Mouse (Mus musculus) CH12.LX (cell line): Measurements from ENCODE around the gene Hsd11b2. TPM values are rescaled to one million over a fixed set of nuclear protein-coding genes. Genes with fewer than 3 reads are reported as not detected.

Experiments used
- DNase-seq: peaks from one replicate; pipeline ENCODE4 v3.0.0-alpha.2; 2013; ENCODE audit errors: extremely low read depth
- H3K27ac ChIP-seq: 2 replicates; pipeline ENCODE4 v1.5.1; 2012; ENCODE audit warnings: low read depth, mild to moderate bottlenecking, control low read depth, moderate library complexity; ENCODE audit not compliant: insufficient read depth
- H3K27me3 ChIP-seq: replicated peaks from 2 replicates; pipeline ENCODE3; 2012; ENCODE audit warnings: inconsistent platforms
- H3K36me3 ChIP-seq, 2 experiments: replicated peaks in 1 of 2; 2 replicates each; pipeline versions ENCODE3 to v1.6.1; 2012; ENCODE audit warnings: inconsistent platforms in 1 of 2, low read length in 1 of 2, mild to moderate bottlenecking in 1 of 2, mixed read lengths in 1 of 2, moderate library complexity in 1 of 2; ENCODE audit not compliant: control insufficient read depth in 1 of 2, insufficient read depth in 1 of 2
- H3K4me1 ChIP-seq, 2 experiments: 2 replicates each; pipeline ENCODE4 v1.6.1; 2012; ENCODE audit warnings: inconsistent platforms in 1 of 2, moderate library complexity in 1 of 2; ENCODE audit not compliant: insufficient read depth in 2 of 2, control insufficient read depth in 1 of 2
- H3K4me2 ChIP-seq: 2 replicates; pipeline ENCODE4 v1.6.1; 2012; ENCODE audit warnings: low read depth, mild to moderate bottlenecking, control low read depth; ENCODE audit not compliant: poor library complexity, insufficient read depth, severe bottlenecking
- H3K4me3 ChIP-seq, 3 experiments: fragments of 150-350 bp in 1 of 3; sonication (generic) in 1 of 3; replicated peaks in 1 of 3; 2 replicates each; pipeline versions ENCODE3 to v1.5.1; 2011 to 2012; ENCODE audit warnings: low read depth in 2 of 3, low read length in 2 of 3, mild to moderate bottlenecking in 2 of 3, moderate library complexity in 2 of 3, control low read depth in 1 of 3, improper control_type of control experiment in 1 of 3, inconsistent platforms in 1 of 3, mixed read lengths in 1 of 3; ENCODE audit not compliant: poor library complexity in 1 of 3
- H3K79me2 ChIP-seq: replicated peaks from 2 replicates; pipeline ENCODE4 v1.6.1; 2012; ENCODE audit warnings: mild to moderate bottlenecking, moderate library complexity; ENCODE audit not compliant: control insufficient read depth, poor library complexity, insufficient read depth, severe bottlenecking; ENCODE audit errors: extremely low read depth
- H3K9ac ChIP-seq: 2 replicates; pipeline ENCODE4 v1.6.1; 2012; ENCODE audit warnings: low read depth, mild to moderate bottlenecking, control low read depth, moderate library complexity; ENCODE audit not compliant: insufficient read depth
- H3K9me3 ChIP-seq: replicated peaks from 2 replicates; pipeline ENCODE3; 2012; ENCODE audit warnings: low read length, inconsistent platforms, mixed read lengths
- CHD1 ChIP-seq: IDR thresholded peaks from 2 replicates; pipeline ENCODE4 v1.6.1; 2012; ENCODE audit warnings: low read depth, low read length, improper control_type of control experiment, inconsistent platforms
- CHD2 ChIP-seq: IDR thresholded peaks from 2 replicates; pipeline ENCODE4 v1.6.1; 2011; ENCODE audit warnings: low read length, improper control_type of control experiment
- CTCF ChIP-seq, 2 experiments: IDR thresholded peaks in 1 of 2; conservative IDR thresholded peaks in 1 of 2; 2 replicates each; pipeline ENCODE4 v1.5.1; 2011 to 2012; ENCODE audit warnings: low read depth in 2 of 2, low read length in 2 of 2, improper control_type of control experiment in 1 of 2, inconsistent platforms in 1 of 2, mild to moderate bottlenecking in 1 of 2, moderate library complexity in 1 of 2
- E2F4 ChIP-seq: IDR thresholded peaks from 2 replicates; pipeline ENCODE4 v1.6.1; 2011; ENCODE audit warnings: low read depth, low read length, improper control_type of control experiment; ENCODE audit not compliant: insufficient replicate concordance
- ELF1 ChIP-seq: IDR thresholded peaks from 2 replicates; pipeline ENCODE4 v1.6.1; 2014; ENCODE audit warnings: low read depth, mild to moderate bottlenecking, inconsistent platforms, low read length, improper control_type of control experiment
- ETS1 ChIP-seq: conservative IDR thresholded peaks from 2 replicates; pipeline ENCODE4 v1.6.1; 2012; ENCODE audit warnings: low read depth, mild to moderate bottlenecking, inconsistent platforms, low read length, improper control_type of control experiment, moderate library complexity
- HCFC1 ChIP-seq: IDR thresholded peaks from 2 replicates; pipeline ENCODE4 v1.6.1; 2012; ENCODE audit warnings: low read depth, mild to moderate bottlenecking, inconsistent platforms, low read length, improper control_type of control experiment
- IRF4 ChIP-seq: IDR thresholded peaks from 2 replicates; pipeline ENCODE4 v1.6.1; 2014; ENCODE audit warnings: low read depth, mild to moderate bottlenecking, inconsistent platforms, low read length, improper control_type of control experiment
- JUND ChIP-seq: conservative IDR thresholded peaks from 2 replicates; pipeline ENCODE4 v1.6.1; 2011; ENCODE audit warnings: low read depth, low read length, improper control_type of control experiment
- KAT2A ChIP-seq: IDR thresholded peaks from 2 replicates; pipeline ENCODE4 v1.6.1; 2012; ENCODE audit warnings: low read length, improper control_type of control experiment, inconsistent platforms; ENCODE audit not compliant: insufficient replicate concordance
- MAX ChIP-seq: IDR thresholded peaks from 2 replicates; pipeline ENCODE4 v1.6.1; 2011; ENCODE audit warnings: low read length, improper control_type of control experiment
- MEF2A ChIP-seq: IDR thresholded peaks from 2 replicates; pipeline ENCODE4 v1.6.1; 2014; ENCODE audit warnings: low read depth, mild to moderate bottlenecking, inconsistent platforms, low read length, improper control_type of control experiment, borderline replicate concordance
- NELFE ChIP-seq: IDR thresholded peaks from 2 replicates; pipeline ENCODE4 v1.6.1; 2011; ENCODE audit warnings: low read depth, low read length, improper control_type of control experiment
- NRF1 ChIP-seq: IDR thresholded peaks from 2 replicates; pipeline ENCODE4 v1.6.1; 2014; ENCODE audit warnings: low read depth, mild to moderate bottlenecking, inconsistent platforms, low read length, improper control_type of control experiment, moderate library complexity
- PAX5 ChIP-seq: IDR thresholded peaks from 2 replicates; pipeline ENCODE4 v1.6.1; 2012; ENCODE audit warnings: low read length, inconsistent platforms, mixed read lengths
- POLR2A ChIP-seq: IDR thresholded peaks from 2 replicates; pipeline ENCODE4 v1.6.1; 2011; ENCODE audit warnings: low read depth, mild to moderate bottlenecking, improper control_type of control experiment, low read length
- POLR2AphosphoS2 ChIP-seq: IDR thresholded peaks from 2 replicates; pipeline ENCODE4 v1.6.1; 2011; ENCODE audit warnings: low read depth, low read length, improper control_type of control experiment
- SMC3 ChIP-seq: IDR thresholded peaks from 2 replicates; pipeline ENCODE4 v1.6.1; 2011; ENCODE audit warnings: low read depth, low read length, improper control_type of control experiment
- UBTF ChIP-seq: IDR thresholded peaks from 2 replicates; pipeline ENCODE4 v1.6.1; 2012; ENCODE audit warnings: low read depth, mild to moderate bottlenecking, inconsistent platforms, low read length, improper control_type of control experiment, moderate library complexity
- USF1 ChIP-seq: IDR thresholded peaks from 2 replicates; pipeline ENCODE4 v1.6.1; 2014; ENCODE audit warnings: low read depth, mild to moderate bottlenecking, inconsistent platforms, low read length, improper control_type of control experiment
- USF2 ChIP-seq: conservative IDR thresholded peaks from 2 replicates; pipeline ENCODE4 v1.6.1; 2011; ENCODE audit warnings: low read depth, low read length, improper control_type of control experiment
- ZC3H11A ChIP-seq: IDR thresholded peaks from 2 replicates; pipeline ENCODE4 v1.6.1; 2012; ENCODE audit warnings: low read depth, mild to moderate bottlenecking, inconsistent platforms, low read length, improper control_type of control experiment
- ZNF384 ChIP-seq: IDR thresholded peaks from 2 replicates; pipeline ENCODE4 v1.6.1; 2012; ENCODE audit warnings: low read depth, low read length, improper control_type of control experiment, inconsistent platforms
- dilution Hi-C: fragments of 300-500 bp; cut with MboI; formaldehyde crosslinking; loops from 2 replicates; pipeline ENCODE4 v1.14.3; 2020; ENCODE audit warnings: low sequenced_read_pairs; ENCODE audit not compliant: extremely low pct_unique_long_range_greater_than_20kb, extremely low pct_ligation_motif_present
- in situ Hi-C: fragments of 300-500 bp; cut with MboI; formaldehyde crosslinking; loops from 3 replicates; pipeline ENCODE4 v1.14.3; 2019; ENCODE audit warnings: low sequenced_read_pairs, low pct_ligation_motif_present, low pct_unique_long_range_greater_than_20kb, mixed read lengths
- polyA plus RNA-seq: library from polyadenylated mRNA; unstranded; fragments of >175 nt; gene quantifications from 2 replicates; pipeline ENCODE4 v1.2.1, GENCODE M21; 2012; ENCODE audit warnings: low read depth; ENCODE audit not compliant: insufficient read length
- total RNA-seq, 2 experiments: library from RNA; depleted of rRNA; stranded (reverse); fragments of 300-350 nt in 1 of 2; fragments of >200 nt in 1 of 2; gene quantifications; 2 replicates each; pipeline ENCODE4 v1.2.3; 2012 to 2014

Gene Hsd11b2
- total and polyA plus RNA-seq, 3 experiments = not detected

DNA sequence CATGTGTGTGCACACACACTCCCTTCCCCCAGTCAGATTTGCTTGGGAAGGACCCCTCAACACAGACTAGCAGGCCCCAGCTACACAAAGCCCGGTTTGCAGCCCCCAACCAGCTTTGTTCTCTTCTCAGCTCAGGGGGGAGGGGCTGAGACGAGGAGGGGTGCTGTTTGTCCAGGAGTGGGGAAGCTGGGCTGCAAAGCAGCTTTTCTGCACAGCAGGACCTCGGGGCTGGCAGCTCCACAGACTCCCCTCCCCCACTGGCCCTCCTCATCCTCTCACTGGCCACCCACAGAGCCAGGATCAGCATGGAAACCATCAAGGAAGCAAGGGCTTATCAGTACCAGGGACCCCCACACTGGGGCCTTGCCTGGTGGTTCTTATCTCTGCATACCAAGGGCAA lies 2.5 kb downstream of the Hsd11b2 start:
- in situ Hi-C loops (no loop called here), dilution Hi-C loops (no loop called here)
- TF ChIP-seq USF1 = no peak
- TF ChIP-seq POLR2AphosphoS2 = no peak
- no peak for TF ChIP-seq CHD2
- no peak for TF ChIP-seq SMC3
- TF ChIP-seq USF2 = no peak
- no peak for TF ChIP-seq PAX5
- no peak for TF ChIP-seq UBTF
- no peak for TF ChIP-seq NRF1
- no peak for TF ChIP-seq ELF1
- TF ChIP-seq POLR2A = no peak
- TF ChIP-seq MAX = no peak
- no peak for TF ChIP-seq ZNF384
- no peak for TF ChIP-seq ETS1
- TF ChIP-seq ZC3H11A = no peak
- Histone ChIP-seq H3K4me1 (peaks cover 4 to 10% of the 10 kb centered on the region in 2 experiments), H3K79me2 (no peaks in the 10 kb centered on the region), H3K9ac (no peak overlapping the region), H3K27ac (no peak overlapping the region), H3K4me3 (no peak overlapping the region), H3K36me3 (peaks cover 23 to 55% of the 10 kb centered on the region in 2 experiments), H3K9me3 (no peaks in the 10 kb centered on the region), H3K27me3 (peaks cover 21% of the 10 kb centered on the region), H3K4me2 (no peak overlapping the region)
- DNase-seq = no peak

DNA sequence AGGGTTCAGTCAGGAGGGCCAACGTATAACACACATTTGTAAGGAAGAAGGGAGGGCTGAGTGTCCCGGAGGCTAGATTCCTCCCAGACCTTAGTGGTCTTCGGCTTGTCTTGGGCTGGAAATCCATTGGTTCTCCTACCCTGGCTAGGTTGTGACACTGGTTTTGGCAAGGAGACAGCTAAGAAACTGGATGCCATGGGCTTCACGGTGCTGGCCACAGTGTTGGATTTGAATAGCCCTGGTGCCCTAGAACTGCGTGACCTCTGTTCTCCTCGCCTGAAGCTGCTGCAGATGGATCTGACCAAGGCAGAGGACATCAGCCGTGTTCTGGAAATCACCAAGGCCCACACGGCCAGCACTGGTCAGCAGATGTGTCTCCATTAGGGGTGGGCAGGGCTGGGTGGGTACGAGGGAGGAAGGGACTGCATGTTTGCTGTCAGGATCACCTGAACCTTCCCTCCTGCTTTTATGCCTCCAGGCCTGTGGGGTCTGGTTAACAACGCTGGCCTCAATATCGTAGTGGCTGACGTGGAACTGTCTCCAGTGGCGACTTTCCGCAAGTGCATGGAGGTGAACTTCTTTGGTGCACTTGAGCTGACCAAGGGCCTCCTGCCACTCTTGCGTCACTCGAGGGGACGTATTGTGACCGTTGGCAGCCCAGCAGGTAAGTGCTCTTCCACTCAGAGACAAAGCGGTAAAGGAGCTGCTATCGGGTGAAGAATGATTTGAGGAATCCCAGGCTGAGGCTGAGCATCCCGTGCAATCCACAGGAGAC lies 3.6 kb downstream of the Hsd11b2 start:
- Histone ChIP-seq H3K36me3 (peaks cover 28 to 66% of the 10 kb centered on the region in 2 experiments), H3K27ac (no peak overlapping the region), H3K27me3 (peaks cover 10% of the 10 kb centered on the region), H3K4me1 (peaks cover 4 to 6% of the 10 kb centered on the region in 2 experiments), H3K4me3 (no peak overlapping the region), H3K9me3 (no peaks in the 10 kb centered on the region), H3K4me2 (no peak overlapping the region), H3K9ac (no peak overlapping the region), H3K79me2 (no peaks in the 10 kb centered on the region)
- no peak for DNase-seq
- dilution Hi-C loops = no loop called here
- TF ChIP-seq USF2 = no peak
- TF ChIP-seq POLR2AphosphoS2 = no peak
- no peak for TF ChIP-seq E2F4
- TF ChIP-seq UBTF = no peak
- TF ChIP-seq HCFC1 = no peak
- no peak for TF ChIP-seq NELFE
- TF ChIP-seq MEF2A = no peak
- no peak for TF ChIP-seq KAT2A
- TF ChIP-seq CTCF (conservative IDR thresholded peaks at IDR 0.05 in 1 of 2, IDR thresholded peaks at IDR 0.05 in 1 of 2; ENCODE audit: low read depth in 2 of 2, low read length in 2 of 2) = no peak
- no peak for TF ChIP-seq ZC3H11A
- TF ChIP-seq CHD1 = no peak
- no peak for TF ChIP-seq IRF4
- no peak for TF ChIP-seq JUND
- TF ChIP-seq CHD2 = no peak
- in situ Hi-C loops = no loop called here
